Mouse (Mus musculus): ENCODE results near the gene Lin7a.

Lin7a gene

GRCm38 (mm10) chr10:107251801-107252502 lies 19.5 kb upstream of the Lin7a start:
- H3K36me3 ChIP-seq (ENCODE audit: insufficient read depth, low read length): no peaks in the 10 kb centered on the region
- H3K4me1 ChIP-seq (replicated peaks; ENCODE audit: low read depth, low read length): no peaks in the 10 kb centered on the region
- no peak for TF ChIP-seq CTCF (conservative IDR thresholded peaks at IDR 0.05; ENCODE audit: low read length)
- TF ChIP-seq NANOG (IDR thresholded peaks at IDR 0.05; ENCODE audit: borderline replicate concordance, low read length): no peak
- no peak for TF ChIP-seq POU5F1 (IDR thresholded peaks at IDR 0.05; ENCODE audit: borderline replicate concordance, low read length)

GRCm38 (mm10) chr10:107252503-107252815 lies 19.0 kb upstream of the Lin7a start:
- TF ChIP-seq NANOG (IDR thresholded peaks at IDR 0.05; ENCODE audit: borderline replicate concordance, low read length): no peak
- no peak for TF ChIP-seq POU5F1 (IDR thresholded peaks at IDR 0.05; ENCODE audit: borderline replicate concordance, low read length)
- no peak for TF ChIP-seq CTCF (conservative IDR thresholded peaks at IDR 0.05; ENCODE audit: low read length)
- no peaks in the 10 kb centered on the region for H3K36me3 ChIP-seq (ENCODE audit: insufficient read depth, low read length)
- no peaks in the 10 kb centered on the region for H3K4me1 ChIP-seq (replicated peaks; ENCODE audit: low read depth, low read length)
- no peak overlapping the region for H3K4me3 ChIP-seq (replicated peaks; ENCODE audit: low read length)
- no peaks in the 10 kb centered on the region for H3K27me3 ChIP-seq (ENCODE audit: insufficient read depth, low read length)
- no peaks in the 10 kb centered on the region for H3K9me3 ChIP-seq (ENCODE audit: low read length)

More at GRCm38 (mm10) chr10:107251801-107252502, 19.5 kb upstream of the Lin7a start:
- Histone ChIP-seq H3K4me3 (replicated peaks; ENCODE audit: low read length) (no peak overlapping the region), H3K9me3 (ENCODE audit: low read length) (no peaks in the 10 kb centered on the region), H3K27me3 (ENCODE audit: insufficient read depth, low read length) (no peaks in the 10 kb centered on the region)

- Histone ChIP-seq H3K36me3 (ENCODE audit: insufficient read depth, low read length) (no peaks in the 10 kb centered on the region), H3K4me1 (replicated peaks; ENCODE audit: low read depth, low read length) (no peaks in the 10 kb centered on the region), H3K9me3 (ENCODE audit: low read length) (no peaks in the 10 kb centered on the region), H3K27me3 (ENCODE audit: insufficient read depth, low read length) (no peaks in the 10 kb centered on the region), H3K4me3 (replicated peaks; ENCODE audit: low read length) (no peak overlapping the region)
- TF ChIP-seq NANOG (IDR thresholded peaks at IDR 0.05; ENCODE audit: borderline replicate concordance, low read length) (no peak), POU5F1 (IDR thresholded peaks at IDR 0.05; ENCODE audit: borderline replicate concordance, low read length) (no peak), CTCF (conservative IDR thresholded peaks at IDR 0.05; ENCODE audit: low read length) (no peak)
Measured at GRCm38 (mm10) chr10:107253191-107253965, 18.1 kb upstream of the Lin7a start.

- Histone ChIP-seq H3K4me1 (replicated peaks; ENCODE audit: low read depth, low read length) (no peaks in the 10 kb centered on the region), H3K36me3 (ENCODE audit: insufficient read depth, low read length) (no peaks in the 10 kb centered on the region), H3K27me3 (ENCODE audit: insufficient read depth, low read length) (no peaks in the 10 kb centered on the region), H3K4me3 (replicated peaks; ENCODE audit: low read length) (no peak overlapping the region), H3K9me3 (ENCODE audit: low read length) (no peaks in the 10 kb centered on the region)
- TF ChIP-seq CTCF (conservative IDR thresholded peaks at IDR 0.05; ENCODE audit: low read length) (no peak), POU5F1 (IDR thresholded peaks at IDR 0.05; ENCODE audit: borderline replicate concordance, low read length) (no peak), NANOG (IDR thresholded peaks at IDR 0.05; ENCODE audit: borderline replicate concordance, low read length) (no peak)
Measured at GRCm38 (mm10) chr10:107254656-107255055, 16.8 kb upstream of the Lin7a start.

- Histone ChIP-seq H3K4me3 (replicated peaks; ENCODE audit: low read length) (no peak overlapping the region), H3K9me3 (ENCODE audit: low read length) (no peaks in the 10 kb centered on the region), H3K4me1 (replicated peaks; ENCODE audit: low read depth, low read length) (no peaks in the 10 kb centered on the region), H3K36me3 (ENCODE audit: insufficient read depth, low read length) (no peaks in the 10 kb centered on the region), H3K27me3 (ENCODE audit: insufficient read depth, low read length) (no peaks in the 10 kb centered on the region)
- TF ChIP-seq NANOG (IDR thresholded peaks at IDR 0.05; ENCODE audit: borderline replicate concordance, low read length) (no peak), POU5F1 (IDR thresholded peaks at IDR 0.05; ENCODE audit: borderline replicate concordance, low read length) (no peak), CTCF (conservative IDR thresholded peaks at IDR 0.05; ENCODE audit: low read length) (no peak)
Measured at GRCm38 (mm10) chr10:107255351-107256050, 16.0 kb upstream of the Lin7a start.

- Histone ChIP-seq H3K36me3 (ENCODE audit: insufficient read depth, low read length) (no peaks in the 10 kb centered on the region), H3K9me3 (ENCODE audit: low read length) (no peaks in the 10 kb centered on the region), H3K27me3 (ENCODE audit: insufficient read depth, low read length) (no peaks in the 10 kb centered on the region), H3K4me3 (replicated peaks; ENCODE audit: low read length) (no peak overlapping the region), H3K4me1 (replicated peaks; ENCODE audit: low read depth, low read length) (no peaks in the 10 kb centered on the region)
- TF ChIP-seq POU5F1 (IDR thresholded peaks at IDR 0.05; ENCODE audit: borderline replicate concordance, low read length) (no peak), CTCF (conservative IDR thresholded peaks at IDR 0.05; ENCODE audit: low read length) (no peak), NANOG (IDR thresholded peaks at IDR 0.05; ENCODE audit: borderline replicate concordance, low read length) (no peak)
Measured at GRCm38 (mm10) chr10:107256451-107256960, 15.0 kb upstream of the Lin7a start.

- no peak for TF ChIP-seq NANOG (IDR thresholded peaks at IDR 0.05; ENCODE audit: borderline replicate concordance, low read length)
- no peak for TF ChIP-seq POU5F1 (IDR thresholded peaks at IDR 0.05; ENCODE audit: borderline replicate concordance, low read length)
- TF ChIP-seq CTCF (conservative IDR thresholded peaks at IDR 0.05; ENCODE audit: low read length): no peak
- Histone ChIP-seq H3K27me3 (ENCODE audit: insufficient read depth, low read length) (no peaks in the 10 kb centered on the region), H3K4me3 (replicated peaks; ENCODE audit: low read length) (no peak overlapping the region), H3K9me3 (ENCODE audit: low read length) (no peaks in the 10 kb centered on the region), H3K4me1 (replicated peaks; ENCODE audit: low read depth, low read length) (no peaks in the 10 kb centered on the region), H3K36me3 (ENCODE audit: insufficient read depth, low read length) (no peaks in the 10 kb centered on the region)
Measured at GRCm38 (mm10) chr10:107260428-107260827, 11.1 kb upstream of the Lin7a start.
